Mouse (Mus musculus) G1E-ER4 (cell line): ENCODE measurements around the gene Gm43552. TPM values are rescaled to one million over a fixed set of nuclear protein-coding genes. Genes with fewer than 3 reads are reported as not detected.

Source experiments
- GATA1 ChIP-seq: IDR thresholded peaks from one replicate; pipeline ENCODE4 v1.8.0; 2012; ENCODE audit warnings: low read length, inconsistent platforms
- polyA plus RNA-seq: library from polyadenylated mRNA; stranded (reverse); fragments of >175 nt; gene quantifications from 2 replicates; pipeline ENCODE4 v1.2.3, GENCODE M21; 2012

Gm43552 gene
- polyA plus RNA-seq, 1 experiment: 30.4 TPM

DNA sequence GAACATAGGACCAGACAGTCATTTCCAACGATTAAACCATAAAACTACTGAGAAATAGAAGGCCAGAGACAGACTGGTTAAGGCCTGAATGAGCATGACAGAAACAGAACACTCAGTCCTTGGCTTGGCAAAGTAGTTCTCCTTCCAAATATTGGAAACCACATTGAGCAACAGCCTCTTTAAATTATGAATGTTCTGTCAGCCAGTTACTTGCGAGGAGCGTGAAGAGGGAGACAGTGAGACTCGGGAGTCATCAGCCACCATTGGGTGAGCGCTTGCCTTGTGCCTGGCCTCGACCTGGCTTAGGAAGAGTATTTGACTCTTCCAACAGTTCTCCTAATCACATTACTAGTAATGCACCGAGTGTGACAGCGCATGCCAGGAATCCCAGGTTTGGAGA lies 15.8 kb upstream of the Gm43552 start:
- TF ChIP-seq GATA1: no peak

DNA sequence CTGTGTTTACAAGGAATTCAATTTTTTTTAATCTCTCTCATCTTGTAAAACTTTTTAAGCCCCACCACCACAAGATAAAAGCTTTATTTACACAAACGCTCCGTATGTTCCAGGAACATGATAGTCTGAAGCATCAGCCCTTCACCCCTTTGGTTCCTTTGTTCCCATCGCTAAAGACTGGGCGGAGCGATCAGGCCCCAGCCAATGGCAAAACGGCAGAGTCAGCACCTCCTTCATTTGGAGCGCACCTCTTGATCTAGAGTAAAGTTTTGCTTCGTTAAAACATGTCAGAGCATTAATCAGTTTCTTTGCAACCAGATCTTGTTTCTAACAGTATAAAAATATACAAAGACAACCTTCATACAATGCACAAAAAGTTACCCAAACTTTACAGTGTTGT lies 13.2 kb upstream of the Gm43552 start:
- no peak for TF ChIP-seq GATA1

DNA sequence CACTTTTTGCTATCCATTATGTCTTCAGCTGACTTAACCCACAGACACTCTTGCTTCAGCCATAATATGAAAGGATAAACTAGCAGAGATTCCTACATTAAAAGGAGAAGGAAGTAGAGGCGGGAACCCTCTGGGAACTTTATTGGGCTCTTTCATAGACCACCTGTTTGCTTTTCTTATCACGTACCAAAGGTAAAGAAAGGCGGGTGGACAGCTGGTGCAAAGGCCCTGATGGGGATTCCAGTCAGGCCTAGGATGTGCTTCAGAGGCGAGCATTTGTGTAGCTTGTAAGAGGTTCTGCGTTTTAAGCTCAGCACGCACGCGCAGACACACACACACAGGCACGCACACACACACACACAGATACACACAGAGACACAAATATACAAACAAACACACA lies 8.8 kb upstream of the Gm43552 start:
- TF ChIP-seq GATA1: no peak

DNA sequence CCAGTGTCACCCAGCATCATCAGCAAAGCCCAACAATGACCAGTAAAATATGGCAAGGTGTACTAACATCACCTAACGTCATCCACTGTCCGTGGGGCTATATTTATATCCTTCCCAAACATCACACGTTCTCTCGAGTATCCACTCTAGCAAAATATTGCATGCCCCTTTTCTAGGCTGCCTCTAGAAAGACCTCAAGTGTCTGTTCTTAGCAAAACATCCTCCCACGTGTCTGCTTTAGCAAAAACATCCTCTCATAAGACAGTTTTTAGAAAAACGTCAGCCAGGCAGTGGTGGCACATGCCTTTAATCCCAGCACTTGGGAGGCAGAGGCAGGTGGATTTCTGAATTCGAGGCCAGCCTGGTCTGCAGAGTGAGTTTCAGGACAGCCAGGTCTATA lies 7.6 kb upstream of the Gm43552 start:
- TF ChIP-seq GATA1: no peak

DNA sequence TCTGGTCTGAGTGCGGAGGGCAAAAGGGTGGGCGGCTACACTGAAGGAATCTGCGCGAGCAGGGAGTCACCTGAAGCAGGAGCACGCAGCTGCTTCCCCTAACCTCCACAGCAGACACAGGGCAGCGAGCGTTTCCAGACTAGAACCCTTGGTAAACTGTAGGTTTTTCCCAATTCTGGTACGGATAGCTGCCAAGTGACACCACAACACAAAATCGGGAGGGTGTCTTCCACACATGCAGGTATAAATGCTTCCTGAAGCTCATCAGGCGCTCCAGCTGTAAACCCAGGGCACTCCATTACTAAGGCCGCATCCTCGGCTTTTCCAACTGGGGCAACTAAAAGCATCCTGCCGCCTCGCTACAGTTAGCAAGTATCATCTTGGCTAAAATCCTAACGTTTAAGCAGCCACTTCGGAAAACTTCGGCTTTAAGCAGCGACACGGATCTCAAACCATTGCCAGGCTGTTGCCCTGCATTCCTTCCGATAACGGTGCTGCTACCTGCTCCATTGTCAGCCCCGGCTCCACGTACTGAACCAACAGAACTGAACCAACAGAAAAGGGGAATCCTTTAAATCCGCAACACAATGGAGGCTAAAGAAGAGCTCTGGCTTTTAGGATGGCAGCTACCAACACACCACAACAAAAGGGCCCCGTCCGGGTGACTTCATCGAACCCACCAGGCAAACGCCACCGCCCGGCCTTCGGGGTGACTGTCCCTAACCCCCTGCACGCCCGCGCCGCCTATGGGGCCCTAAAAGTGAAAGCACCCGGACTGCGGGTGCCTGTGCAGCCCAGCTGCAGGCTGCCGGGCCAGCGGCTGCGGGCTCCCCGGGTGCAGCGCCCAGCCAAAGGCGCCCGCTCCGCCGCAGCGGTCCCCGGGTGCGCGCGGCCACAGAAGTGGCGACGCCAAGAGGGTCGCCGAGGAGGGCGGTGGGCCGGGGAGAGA lies 592 bp downstream of the Gm43552 start:
- TF ChIP-seq GATA1: no peak

DNA sequence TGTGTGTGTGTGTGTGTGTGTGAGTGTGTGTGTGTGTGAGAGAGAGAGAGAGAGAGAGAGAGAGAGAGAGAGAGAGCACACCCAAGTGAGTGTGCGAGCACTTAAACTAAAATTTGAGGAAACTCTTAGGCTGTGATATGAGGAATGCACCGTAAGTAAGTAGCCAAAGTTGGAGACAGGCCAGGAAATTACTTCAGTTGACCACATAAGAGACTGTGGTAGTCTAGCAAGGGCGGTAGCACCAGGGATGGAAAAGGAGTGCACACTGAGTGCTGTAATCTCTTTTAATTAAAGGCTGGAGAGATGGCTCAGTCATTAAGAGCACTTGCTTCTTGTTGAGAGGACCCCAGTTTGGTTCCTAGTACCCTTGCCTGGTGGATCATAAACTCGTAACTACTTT lies 2.8 kb downstream of the Gm43552 start:
- TF ChIP-seq GATA1: no peak

DNA sequence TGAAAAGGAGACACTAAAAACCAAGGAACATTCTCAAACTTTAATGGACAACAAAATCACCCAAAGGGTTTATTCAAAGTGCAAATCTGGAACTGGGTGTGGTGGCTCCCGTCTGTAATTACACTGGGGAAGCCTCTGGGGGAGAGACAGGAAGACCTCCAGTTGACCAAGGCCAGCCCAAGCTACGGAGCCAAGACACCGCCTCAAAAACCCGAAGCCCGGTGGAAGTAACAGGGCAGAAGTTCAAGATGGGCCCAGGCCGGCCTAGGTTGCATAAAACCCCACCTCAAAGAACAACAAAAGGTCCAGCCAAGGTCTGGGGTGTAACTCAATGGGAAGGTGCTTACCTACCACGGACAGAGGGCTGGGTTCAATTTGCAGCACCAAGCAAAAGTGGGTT lies 3.9 kb downstream of the Gm43552 start:
- no peak for TF ChIP-seq GATA1

DNA sequence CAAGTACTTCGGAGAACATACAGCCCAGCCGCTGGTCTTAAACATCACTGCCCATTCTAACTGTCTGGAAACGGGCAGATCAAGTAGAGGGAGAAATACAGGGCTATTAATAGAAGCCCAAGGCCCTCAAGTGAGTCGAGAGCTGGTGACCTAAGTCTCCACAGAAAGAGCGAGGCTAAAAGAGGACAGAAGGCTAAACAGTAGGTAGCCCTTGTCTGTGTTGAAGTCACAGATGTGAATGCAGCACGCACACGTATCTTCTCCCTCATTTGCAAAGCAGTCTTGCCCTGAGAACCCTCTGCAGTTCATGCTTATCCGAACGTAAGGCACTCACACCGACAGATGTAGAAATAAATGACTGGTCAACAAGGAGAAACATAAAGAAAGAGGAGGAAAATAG lies 5.3 kb downstream of the Gm43552 start:
- TF ChIP-seq GATA1: no peak

DNA sequence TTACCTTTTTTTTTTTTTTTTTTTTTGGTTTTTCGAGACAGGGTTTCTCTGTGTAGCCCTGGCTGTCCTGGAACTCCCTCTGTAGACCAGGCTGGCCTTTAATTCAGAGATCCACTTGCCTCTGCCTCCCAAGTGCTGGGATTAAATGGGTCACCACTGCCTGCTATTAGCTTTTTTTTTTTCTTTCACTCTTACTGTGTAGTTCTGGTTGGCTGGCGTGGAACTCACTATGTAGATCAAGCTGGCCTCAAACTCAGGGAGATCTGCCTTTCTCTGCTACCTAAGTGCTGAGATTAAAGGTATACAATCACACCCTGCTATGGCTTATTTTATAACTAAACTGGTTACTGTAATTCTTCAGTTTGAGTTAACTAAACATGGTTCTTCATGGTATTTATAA lies 6.1 kb downstream of the Gm43552 start:
- TF ChIP-seq GATA1: no peak

DNA sequence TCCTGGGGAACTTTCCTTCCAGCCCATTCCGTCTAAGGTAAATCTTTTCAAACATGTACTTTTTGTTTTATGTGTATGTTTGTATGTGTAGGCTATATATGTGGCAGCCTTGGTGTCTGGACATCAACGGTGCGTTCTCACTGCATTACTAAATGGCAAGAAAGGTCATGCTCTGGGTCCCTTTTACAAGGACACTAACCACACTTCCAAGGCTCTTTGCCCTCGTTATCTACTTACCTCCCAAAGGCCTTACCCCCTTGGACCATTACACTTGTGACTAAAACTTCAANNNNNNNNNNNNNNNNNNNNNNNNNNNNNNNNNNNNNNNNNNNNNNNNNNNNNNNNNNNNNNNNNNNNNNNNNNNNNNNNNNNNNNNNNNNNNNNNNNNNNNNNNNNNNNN lies 9.6 kb downstream of the Gm43552 start:
- no peak for TF ChIP-seq GATA1

DNA sequence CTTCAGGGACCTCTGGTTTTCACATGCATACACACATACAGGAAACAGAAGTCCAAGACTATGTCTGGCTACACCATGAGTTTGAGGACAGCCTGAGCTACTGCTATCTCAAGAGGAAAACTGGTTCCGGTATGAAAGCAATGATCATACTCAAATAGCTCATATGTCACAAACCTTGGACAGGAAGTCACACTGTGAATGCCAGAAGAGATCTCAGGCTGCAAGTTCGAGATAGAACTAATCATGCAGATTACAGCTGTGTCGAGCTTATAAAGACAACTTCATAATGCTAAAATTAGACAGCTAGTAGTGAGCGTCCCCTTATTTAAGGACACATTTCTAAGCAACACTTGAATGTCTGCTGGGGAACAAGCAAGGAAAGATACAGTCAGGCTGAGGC lies 12.1 kb downstream of the Gm43552 start:
- peak; percentile 82 for TF ChIP-seq GATA1

DNA sequence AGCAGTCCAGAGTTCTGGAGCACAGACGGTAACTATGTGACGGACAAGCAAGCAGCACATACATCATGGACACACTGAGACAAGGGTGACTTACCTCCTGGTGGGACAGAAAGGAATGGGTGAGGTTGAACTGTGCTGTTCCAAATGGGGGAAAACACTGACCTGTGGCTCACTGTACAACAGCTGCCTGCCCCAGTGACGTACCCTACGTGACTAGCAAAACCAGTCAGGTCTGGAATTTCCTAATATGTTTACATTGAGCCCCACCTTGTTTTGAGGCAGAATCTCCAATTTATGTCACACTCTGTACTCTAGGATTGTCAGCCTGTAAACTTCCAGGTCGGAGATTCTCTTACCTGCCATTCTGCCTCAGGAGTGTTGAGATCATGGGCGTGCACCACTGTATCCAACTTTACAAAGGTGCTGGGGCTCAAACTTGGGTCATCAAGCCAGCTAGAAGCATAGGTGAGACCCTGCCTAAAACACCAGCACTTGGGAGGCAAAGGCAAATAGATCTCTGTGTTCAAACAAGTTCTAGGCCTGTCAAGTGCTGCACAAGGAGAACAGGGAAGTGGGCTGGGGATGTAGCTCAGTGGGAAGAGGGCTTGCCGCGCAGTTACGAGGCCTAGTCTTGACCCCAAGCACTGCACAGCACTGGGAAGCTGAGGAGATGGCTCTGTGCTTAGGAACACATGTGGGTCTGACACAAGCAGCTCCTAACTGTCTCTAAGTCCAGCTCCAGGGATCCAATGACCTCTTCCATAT lies 12.8 kb downstream of the Gm43552 start:
- TF ChIP-seq GATA1: no peak

DNA sequence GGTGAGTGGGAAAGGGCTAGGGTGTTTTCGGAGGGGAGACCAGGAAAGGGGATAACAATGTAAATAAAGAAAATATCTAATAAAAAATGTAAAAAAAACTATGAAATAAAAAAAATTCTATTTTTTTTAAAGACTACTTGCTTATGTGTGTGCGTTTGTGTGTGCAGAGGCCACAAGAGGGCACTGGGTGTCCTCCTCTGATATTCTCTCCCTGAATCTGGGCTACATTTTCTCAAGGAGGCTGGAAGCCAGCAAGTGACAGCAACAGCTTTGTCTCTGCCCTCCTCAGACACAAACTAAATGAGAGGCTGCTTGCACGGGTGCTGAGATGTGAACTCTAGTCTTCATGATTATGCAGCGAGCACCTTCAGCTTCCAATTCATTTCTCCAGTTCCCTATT lies 14.4 kb downstream of the Gm43552 start:
- TF ChIP-seq GATA1: no peak

DNA sequence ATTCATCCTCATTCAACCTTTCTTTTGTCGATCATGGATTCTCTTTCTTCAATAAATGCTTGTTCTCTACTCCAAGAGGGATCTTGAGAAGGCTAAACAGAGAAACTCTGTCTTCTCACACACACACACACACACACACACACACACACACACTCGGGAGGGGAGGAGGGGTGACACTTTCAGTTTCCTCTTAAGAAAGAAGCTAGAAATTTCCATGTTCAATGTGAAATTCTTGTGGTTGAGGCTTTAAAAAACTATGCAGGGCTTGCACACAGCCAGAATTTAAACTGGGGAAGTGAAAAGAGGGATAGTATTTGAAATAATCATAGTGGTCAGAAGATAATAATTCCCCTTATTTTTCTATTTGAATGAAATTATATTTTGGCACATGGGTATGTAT lies 16.8 kb downstream of the Gm43552 start:
- no peak for TF ChIP-seq GATA1

DNA sequence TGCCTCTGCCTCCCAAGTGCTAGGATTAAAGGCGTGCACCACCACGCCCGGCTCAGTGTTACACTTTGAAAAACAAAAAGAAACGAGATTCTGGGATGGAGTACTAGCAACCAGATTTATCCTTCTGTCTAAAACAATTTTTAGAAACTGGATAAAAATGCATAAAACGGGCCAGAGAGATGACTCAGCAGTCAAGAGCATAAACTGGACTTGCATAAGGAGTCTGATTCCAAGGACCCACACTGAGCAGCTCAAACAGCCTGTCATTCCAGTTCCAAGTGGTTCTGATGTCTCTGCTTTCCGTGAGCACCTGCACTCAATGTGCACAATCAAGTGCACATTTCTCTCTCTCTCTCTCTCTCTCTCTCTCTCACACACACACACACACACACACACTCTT lies 22.9 kb downstream of the Gm43552 start:
- no peak for TF ChIP-seq GATA1

DNA sequence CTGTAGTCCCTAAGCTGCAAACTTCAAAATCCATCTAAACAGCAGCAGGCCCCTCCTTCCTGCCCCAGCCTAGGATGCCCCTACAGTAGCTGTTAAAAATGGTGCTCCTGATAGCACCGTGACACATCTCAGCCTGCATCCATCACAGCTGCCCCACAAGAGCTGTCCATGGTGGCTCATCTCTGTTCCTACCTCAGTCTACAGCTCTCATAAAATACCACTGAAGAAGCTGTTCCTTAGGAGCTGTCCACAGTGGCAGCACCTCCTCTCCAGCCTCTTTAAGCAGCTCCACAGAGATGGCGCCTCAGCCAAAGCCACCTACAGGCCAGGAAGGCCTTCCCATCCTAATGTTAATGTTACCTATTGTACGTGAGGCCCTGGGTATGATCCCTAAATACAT lies 25.7 kb downstream of the Gm43552 start:
- TF ChIP-seq GATA1: no peak

DNA sequence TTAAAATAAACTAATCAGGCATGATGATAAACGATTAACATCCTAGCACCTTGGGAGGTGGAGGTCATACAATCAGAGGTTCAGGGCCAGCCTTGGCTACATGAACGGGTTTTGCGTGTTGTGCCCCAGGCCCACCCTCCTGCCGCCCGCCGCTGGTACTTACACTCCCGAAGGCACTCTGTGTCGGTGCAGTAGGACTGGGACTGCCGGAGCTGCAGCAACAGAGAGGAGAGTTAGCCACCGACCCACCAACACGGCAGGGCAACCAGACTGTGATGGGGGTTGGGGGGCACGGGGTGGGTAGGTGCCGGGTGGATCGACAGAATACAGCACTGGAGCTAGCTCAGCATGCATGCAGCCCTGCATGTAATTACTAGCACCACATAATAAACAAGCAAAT lies 32.3 kb downstream of the Gm43552 start:
- no peak for TF ChIP-seq GATA1

DNA sequence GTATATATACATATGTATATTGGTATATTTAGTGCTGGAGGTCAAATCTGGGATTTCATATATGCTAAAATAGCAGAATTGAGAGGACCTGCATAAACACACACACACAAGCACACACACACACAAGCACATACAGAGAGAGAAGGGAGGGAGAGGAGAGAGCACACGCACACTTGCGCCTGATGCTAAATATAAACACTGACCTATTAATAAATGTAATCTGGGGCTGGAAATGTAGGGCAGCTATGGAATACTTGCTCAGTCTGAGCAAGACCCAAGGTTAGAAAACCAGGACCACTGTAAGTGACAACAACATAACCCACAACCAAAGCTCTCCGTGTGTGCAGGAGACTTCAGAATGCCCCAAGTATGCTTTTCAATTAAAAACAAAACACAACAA lies 33.2 kb downstream of the Gm43552 start:
- no peak for TF ChIP-seq GATA1
